ENCODE assay signal across 8 mouse cellular contexts in genomic region chr13:43397700-43398296, GRCm38 (mm10). TPM values are rescaled to one million over a fixed set of nuclear protein-coding genes. Genes with fewer than 3 reads are reported as not detected.
DNase-seq lines count a peak whose midpoint lies in the region; ATAC-seq and TF ChIP-seq lines count a peak whose summit lies in the region.

No protein-coding gene starts in this region.

- H3K27me3 ChIP-seq in embryonic facial prominence, embryonic 12.5 days, result no peaks in the 10 kb centered on the region
- no peaks in the 10 kb centered on the region for H3K27me3 ChIP-seq in intestine, embryonic 15.5 days (replicated peaks)
- no peaks in the 10 kb centered on the region for H3K27me3 ChIP-seq in neural tube, embryonic 13.5 days

- DNase-seq in layer of hippocampus, adult 2 months (ENCODE audit: low spot score in 2 of 2), result no peak
- no peak for DNase-seq in layer of hippocampus, postnatal 14 days (ENCODE audit: low spot score in 2 of 2)
- no peak for DNase-seq in urinary bladder, postnatal 14 days (ENCODE audit: low spot score)

- peak overlapping the region; percentile 43; the same call in 1 of the 2 replicates for H3K27ac ChIP-seq in layer of hippocampus, adult 2 months
- no peak overlapping the region for H3K27ac ChIP-seq in embryonic facial prominence, embryonic 12.5 days
- H3K27ac ChIP-seq in intestine, embryonic 15.5 days, result no peak overlapping the region
- H3K27ac ChIP-seq in neural tube, embryonic 13.5 days (replicated peaks), result no peak overlapping the region

- H3K9me3 ChIP-seq in embryonic facial prominence, embryonic 12.5 days, result no peaks in the 10 kb centered on the region
- H3K9me3 ChIP-seq in intestine, embryonic 15.5 days, result no peaks in the 10 kb centered on the region
- H3K9me3 ChIP-seq in neural tube, embryonic 13.5 days, result no peaks in the 10 kb centered on the region

- no peak overlapping the region for H3K9ac ChIP-seq in embryonic facial prominence, embryonic 12.5 days
- no peak overlapping the region for H3K9ac ChIP-seq in intestine, embryonic 15.5 days
- no peak overlapping the region for H3K9ac ChIP-seq in neural tube, embryonic 13.5 days

- no peak for TF ChIP-seq CTCF in layer of hippocampus, adult 2 months (conservative IDR thresholded peaks at IDR 0.05)

- H3K4me1 ChIP-seq in embryonic facial prominence, embryonic 12.5 days, result peaks cover 8% of the 10 kb centered on the region
- H3K4me1 ChIP-seq in intestine, embryonic 15.5 days (replicated peaks), result peaks cover 8% of the 10 kb centered on the region; the same call in 1 of the 2 replicates
- peaks cover 15% of the 10 kb centered on the region for H3K4me1 ChIP-seq in neural tube, embryonic 13.5 days (replicated peaks)

- peak overlapping the region; percentile 98 for H3K4me3 ChIP-seq in layer of hippocampus, adult 2 months
- H3K4me3 ChIP-seq in embryonic facial prominence, embryonic 12.5 days, result peak overlapping the region; percentile 79
- H3K4me3 ChIP-seq in intestine, embryonic 15.5 days (replicated peaks), result peak overlapping the region; percentile 87
- peak overlapping the region; percentile 86 for H3K4me3 ChIP-seq in neural tube, embryonic 13.5 days

- peaks cover 33% of the 10 kb centered on the region for H3K36me3 ChIP-seq in embryonic facial prominence, embryonic 12.5 days
- H3K36me3 ChIP-seq in intestine, embryonic 15.5 days, result peaks cover 9% of the 10 kb centered on the region; the same call in 1 of the 2 replicates
- H3K36me3 ChIP-seq in neural tube, embryonic 13.5 days, result peaks cover 46% of the 10 kb centered on the region

- peak; percentile 24; the same call in 1 of the 2 replicates for ATAC-seq in embryonic facial prominence, embryonic 12.5 days (ENCODE audit: insufficient number of reproducible peaks, insufficient read depth, low FRiP score, low TSS enrichment)
- no peak for ATAC-seq in intestine, embryonic 15.5 days
- ATAC-seq in neural tube, embryonic 13.5 days (ENCODE audit: low read depth), result peak; percentile 54
- no peak for ATAC-seq in inflammation-experienced regulatory T-cells, adult 6 months
- ATAC-seq in granulocyte monocyte progenitor cell, adult 5-6 weeks (replicated peaks; ENCODE audit: poor library complexity, severe bottlenecking), result no peak

- peak overlapping the region; percentile 73 for H3K4me2 ChIP-seq in embryonic facial prominence, embryonic 12.5 days (replicated peaks)
- peak overlapping the region; percentile 68 for H3K4me2 ChIP-seq in intestine, embryonic 15.5 days (replicated peaks)
- H3K4me2 ChIP-seq in neural tube, embryonic 13.5 days, result peak overlapping the region; percentile 86

- WGBS in embryonic facial prominence, embryonic 12.5 days, result 50% methylated on average over 14 of the region's 17 CpGs
- 44% methylated on average over 16 of the region's 17 CpGs for WGBS in intestine, embryonic 15.5 days
- WGBS in neural tube, embryonic 13.5 days, result 44% methylated on average over 15 of the region's 17 CpGs

RNA-seq across cellular contexts. Expression of gene Nol7, which starts 0.4 kb away (rescaled TPM):
- total RNA-seq in layer of hippocampus, adult 2 months (2021), result 10 to 100 TPM; 88.4 to 89.6 TPM
- total RNA-seq in layer of hippocampus, postnatal 14 days (2021), result 10 to 100 TPM; 81.5 to 85.3 TPM
- polyA plus RNA-seq in embryonic facial prominence, embryonic 12.5 days (2016; fragmentation: Nextera tagmentation; extraction: Ambion mirVana), result 151 and 161 TPM in 2 replicates
- 141 and 150 TPM in 2 replicates for polyA plus RNA-seq in intestine, embryonic 15.5 days (2015; fragmentation: Nextera tagmentation; extraction: Ambion mirVana)
- polyA plus RNA-seq in neural tube, embryonic 13.5 days (2015; fragmentation: Nextera tagmentation; extraction: Ambion mirVana), result 159 and 170 TPM in 2 replicates
- 100 to 1,000 TPM; 161 to 171 (median 171) TPM for polyA plus RNA-seq in inflammation-experienced regulatory T-cells, adult 6 months (2017; shearing (Covaris generic))
- total RNA-seq in granulocyte monocyte progenitor cell, adult 5-6 weeks (2014; fragmentation: Nextera tagmentation), result 155 and 192 TPM in 2 replicates
- 226 and 290 TPM in 2 replicates for total RNA-seq in granulocyte monocyte progenitor cell, adult 5-6 weeks (2017)

RNA-seq across cellular contexts. Expression of gene Sirt5, which starts 32.5 kb away (rescaled TPM):
- total RNA-seq in layer of hippocampus, adult 2 months (2021), result 10 to 100 TPM; 16.3 to 21.7 TPM
- total RNA-seq in layer of hippocampus, postnatal 14 days (2021), result 10 to 100 TPM; 16.6 to 24.6 TPM
- polyA plus RNA-seq in embryonic facial prominence, embryonic 12.5 days (2016; fragmentation: Nextera tagmentation; extraction: Ambion mirVana), result 43.8 and 47.2 TPM in 2 replicates
- polyA plus RNA-seq in intestine, embryonic 15.5 days (2015; fragmentation: Nextera tagmentation; extraction: Ambion mirVana), result 15.8 and 18.2 TPM in 2 replicates
- 30.6 and 33.4 TPM in 2 replicates for polyA plus RNA-seq in neural tube, embryonic 13.5 days (2015; fragmentation: Nextera tagmentation; extraction: Ambion mirVana)
- polyA plus RNA-seq in inflammation-experienced regulatory T-cells, adult 6 months (2017; shearing (Covaris generic)), result 10 to 100 TPM; 17.2 to 49.5 (median 35.4) TPM
- total RNA-seq in granulocyte monocyte progenitor cell, adult 5-6 weeks (2014; fragmentation: Nextera tagmentation), result 5.2 and 15.7 TPM in 2 replicates
- 5.2 and 6.0 TPM in 2 replicates for total RNA-seq in granulocyte monocyte progenitor cell, adult 5-6 weeks (2017)

Comparison
In these comparisons a context has a peak if more than half of its experiments do, and no peak if none do; other contexts are left out.
1. ATAC-seq: peak in embryonic facial prominence, embryonic 12.5 days (single experiment) and neural tube, embryonic 13.5 days (single experiment); none in intestine, embryonic 15.5 days (single experiment), inflammation-experienced regulatory T-cells, adult 6 months (single experiment) and granulocyte monocyte progenitor cell, adult 5-6 weeks (single experiment).
2. Peak in every context shown above with its lines, with median percentiles within 50 percentile points of each other: H3K4me3 ChIP-seq and H3K4me2 ChIP-seq.